Mouse (Mus musculus): ENCODE results near the gene Arsb. TPM values are rescaled to one million over a fixed set of nuclear protein-coding genes. Genes with fewer than 3 reads are reported as not detected.

Gene Arsb
- polyA plus RNA-seq, 1 experiment from 2014 or later, result 5.4 TPM

GRCm38 (mm10) chr13:93921831-93922565 lies 150.6 kb downstream of the Arsb start:
- DNase-seq (ENCODE audit: low spot score), result no peak
- no peak overlapping the region for H3K4me3 ChIP-seq
- H3K4me1 ChIP-seq, result peaks cover 19% of the 10 kb centered on the region
- no peaks in the 10 kb centered on the region for H3K9me3 ChIP-seq
- WGBS, result 88% methylated on average over 5 of the region's 5 CpGs
- H3K36me3 ChIP-seq (replicated peaks), result no peaks in the 10 kb centered on the region
- no peak overlapping the region for H3K27ac ChIP-seq (replicated peaks)
- H3K27me3 ChIP-seq (replicated peaks; ENCODE audit: low read depth, poor library complexity, severe bottlenecking), result no peaks in the 10 kb centered on the region; the same call in 1 of the 2 replicates

GRCm38 (mm10) chr13:93922566-93922910 lies 151.1 kb downstream of the Arsb start:
- H3K27me3 ChIP-seq (replicated peaks; ENCODE audit: low read depth, poor library complexity, severe bottlenecking), result no peaks in the 10 kb centered on the region; the same call in 1 of the 2 replicates
- no peak overlapping the region for H3K27ac ChIP-seq (replicated peaks)
- H3K4me1 ChIP-seq, result peaks cover 19% of the 10 kb centered on the region
- no peaks in the 10 kb centered on the region for H3K9me3 ChIP-seq
- WGBS, result 83% methylated on average over 7 of the region's 7 CpGs
- no peak for DNase-seq (ENCODE audit: low spot score)
- no peak overlapping the region for H3K4me3 ChIP-seq
- no peaks in the 10 kb centered on the region for H3K36me3 ChIP-seq (replicated peaks)

GRCm38 (mm10) chr13:93924735-93925432 lies 153.5 kb downstream of the Arsb start:
- DNase-seq (ENCODE audit: low spot score), result no peak
- 76% methylated on average over 9 of the region's 9 CpGs for WGBS

GRCm38 (mm10) chr13:93930561-93931340 lies 159.3 kb downstream of the Arsb start:
- no peaks in the 10 kb centered on the region; the same call in 1 of the 2 replicates for H3K27me3 ChIP-seq (replicated peaks; ENCODE audit: low read depth, poor library complexity, severe bottlenecking)
- peaks cover 19% of the 10 kb centered on the region for H3K4me1 ChIP-seq
- H3K36me3 ChIP-seq (replicated peaks), result no peaks in the 10 kb centered on the region
- WGBS, result 66% methylated on average over 7 of the region's 7 CpGs
- no peak overlapping the region for H3K27ac ChIP-seq (replicated peaks)
- no peaks in the 10 kb centered on the region for H3K9me3 ChIP-seq
- no peak overlapping the region for H3K4me3 ChIP-seq
- DNase-seq (ENCODE audit: low spot score), result no peak

More at GRCm38 (mm10) chr13:93924735-93925432, 153.5 kb downstream of the Arsb start:
- Histone ChIP-seq H3K27me3 (replicated peaks; ENCODE audit: low read depth, poor library complexity, severe bottlenecking) (no peaks in the 10 kb centered on the region; the same call in 1 of the 2 replicates), H3K9me3 (no peaks in the 10 kb centered on the region), H3K4me1 (peaks cover 24% of the 10 kb centered on the region), H3K36me3 (replicated peaks) (no peaks in the 10 kb centered on the region), H3K4me3 (no peak overlapping the region), H3K27ac (replicated peaks) (peak overlapping the region; percentile 48; the same call in 1 of the 2 replicates)

GRCm38 (mm10) chr13:93936455-93936854 lies 165.0 kb downstream of the Arsb start:
- peaks cover 14% of the 10 kb centered on the region for H3K4me1 ChIP-seq
- H3K36me3 ChIP-seq (replicated peaks), result no peaks in the 10 kb centered on the region
- no peak for DNase-seq (ENCODE audit: low spot score)
- no peak overlapping the region for H3K4me3 ChIP-seq
- no peaks in the 10 kb centered on the region for H3K27me3 ChIP-seq (replicated peaks; ENCODE audit: low read depth, poor library complexity, severe bottlenecking)
- WGBS, result 94% methylated on average over 6 of the region's 6 CpGs
- H3K27ac ChIP-seq (replicated peaks), result no peak overlapping the region
- H3K9me3 ChIP-seq, result no peaks in the 10 kb centered on the region

- Histone ChIP-seq H3K4me1 (peaks cover 16% of the 10 kb centered on the region), H3K4me3 (no peak overlapping the region), H3K27ac (replicated peaks) (no peak overlapping the region), H3K27me3 (replicated peaks; ENCODE audit: low read depth, poor library complexity, severe bottlenecking) (no peaks in the 10 kb centered on the region), H3K9me3 (no peaks in the 10 kb centered on the region), H3K36me3 (replicated peaks) (no peaks in the 10 kb centered on the region)
- DNase-seq (ENCODE audit: low spot score), result no peak
- WGBS, result 43% methylated on average over 2 of the region's 2 CpGs
Observed at GRCm38 (mm10) chr13:93938118-93938517, 166.7 kb downstream of the Arsb start.

- Histone ChIP-seq H3K27me3 (replicated peaks; ENCODE audit: low read depth, poor library complexity, severe bottlenecking) (no peaks in the 10 kb centered on the region), H3K4me3 (no peak overlapping the region), H3K9me3 (no peaks in the 10 kb centered on the region), H3K4me1 (peaks cover 16% of the 10 kb centered on the region), H3K27ac (replicated peaks) (no peak overlapping the region), H3K36me3 (replicated peaks) (no peaks in the 10 kb centered on the region)
- WGBS, result 83% methylated on average over 6 of the region's 6 CpGs
- no peak for DNase-seq (ENCODE audit: low spot score)
Observed at GRCm38 (mm10) chr13:93939363-93940127, 168.1 kb downstream of the Arsb start.

- DNase-seq (ENCODE audit: low spot score), result no peak
- 73% methylated on average over 7 of the region's 7 CpGs for WGBS
- H3K27ac ChIP-seq (replicated peaks), result peak overlapping the region; percentile 51
Observed at GRCm38 (mm10) chr13:93940742-93941531, 169.5 kb downstream of the Arsb start.

GRCm38 (mm10) chr13:93950996-93951395 lies 179.6 kb downstream of the Arsb start:
- WGBS, result 36% methylated on average over 9 of the region's 9 CpGs

More at GRCm38 (mm10) chr13:93940742-93941531, 169.5 kb downstream of the Arsb start:
- Histone ChIP-seq H3K9me3 (no peaks in the 10 kb centered on the region), H3K27me3 (replicated peaks; ENCODE audit: low read depth, poor library complexity, severe bottlenecking) (no peaks in the 10 kb centered on the region), H3K4me3 (no peak overlapping the region), H3K4me1 (peaks cover 16% of the 10 kb centered on the region), H3K36me3 (replicated peaks) (no peaks in the 10 kb centered on the region)

GRCm38 (mm10) chr13:93951555-93951954 lies 180.1 kb downstream of the Arsb start:
- no peaks in the 10 kb centered on the region for H3K36me3 ChIP-seq (replicated peaks)
- WGBS, result 56% methylated on average over 6 of the region's 6 CpGs
- peaks cover 13% of the 10 kb centered on the region for H3K4me1 ChIP-seq
- no peaks in the 10 kb centered on the region for H3K9me3 ChIP-seq
- DNase-seq (ENCODE audit: low spot score), result no peak
- H3K27ac ChIP-seq (replicated peaks), result no peak overlapping the region
- H3K4me3 ChIP-seq, result no peak overlapping the region
- H3K27me3 ChIP-seq (replicated peaks; ENCODE audit: low read depth, poor library complexity, severe bottlenecking), result no peaks in the 10 kb centered on the region

More at GRCm38 (mm10) chr13:93950996-93951395, 179.6 kb downstream of the Arsb start:
- H3K27ac ChIP-seq (replicated peaks), result peak overlapping the region; percentile 35; the same call in 1 of the 2 replicates
- no peak for DNase-seq (ENCODE audit: low spot score)
- H3K36me3 ChIP-seq (replicated peaks), result no peaks in the 10 kb centered on the region
- no peaks in the 10 kb centered on the region for H3K27me3 ChIP-seq (replicated peaks; ENCODE audit: low read depth, poor library complexity, severe bottlenecking)
- no peaks in the 10 kb centered on the region for H3K9me3 ChIP-seq
- H3K4me3 ChIP-seq, result no peak overlapping the region
- H3K4me1 ChIP-seq, result peaks cover 16% of the 10 kb centered on the region

GRCm38 (mm10) chr13:93952466-93952865 lies 181.0 kb downstream of the Arsb start:
- no peak for DNase-seq (ENCODE audit: low spot score)
- Histone ChIP-seq H3K27ac (replicated peaks) (no peak overlapping the region), H3K27me3 (replicated peaks; ENCODE audit: low read depth, poor library complexity, severe bottlenecking) (no peaks in the 10 kb centered on the region), H3K9me3 (no peaks in the 10 kb centered on the region), H3K4me3 (no peak overlapping the region), H3K4me1 (peaks cover 13% of the 10 kb centered on the region), H3K36me3 (replicated peaks) (no peaks in the 10 kb centered on the region)
- WGBS, result 92% methylated on average over 4 of the region's 4 CpGs

Data from embryonic facial prominence, embryonic 10.5 days (tissue).